Mouse (Mus musculus) heart, embryonic 14.5 days (tissue): ENCODE results near the gene Olfr313. TPM values are rescaled to one million over a fixed set of nuclear protein-coding genes. Genes with fewer than 3 reads are reported as not detected.
A peak's percentile ranks its signal among the peaks of the same experiment; 100 is the strongest.
"Not testable (repeated sequence)": the region's sequence is repeated elsewhere in the genome, so short reads cannot be mapped to it uniquely, and the experiment has no call there.

Experiments
- ATAC-seq: fragments of 200-750 bp; cut with Nextera tagmentation; 2 replicates; pipeline ENCODE4 v1.8.0; 2017; ENCODE audit warnings: low read depth, moderate TSS enrichment; ENCODE audit not compliant: insufficient number of reproducible peaks, insufficient read depth, low FRiP score
- H3K27ac ChIP-seq, 2 experiments: fragments of 200-500 bp in 1 of 2; fragments of 300-500 bp in 1 of 2; sonication (generic) in 1 of 2; replicated peaks in 1 of 2; 2 replicates each; pipeline ENCODE4 v1.5.1; 2012 to 2014; ENCODE audit warnings: low read depth in 2 of 2, low read length in 2 of 2, control low read depth in 1 of 2, mild to moderate bottlenecking in 1 of 2, mixed read lengths in 1 of 2; ENCODE audit not compliant: control insufficient read depth in 1 of 2, insufficient read depth in 1 of 2
- H3K27me3 ChIP-seq: fragments of 300-500 bp; sonication (generic); 2 replicates; pipeline ENCODE4 v1.6.1; 2014; ENCODE audit warnings: mild to moderate bottlenecking, low read length, control low read depth; ENCODE audit not compliant: control insufficient read depth, insufficient read depth
- H3K36me3 ChIP-seq: fragments of 300-500 bp; sonication (generic); 2 replicates; pipeline ENCODE4 v1.6.1; 2014; ENCODE audit warnings: mild to moderate bottlenecking, control low read depth, low read length, mixed read lengths; ENCODE audit not compliant: control insufficient read depth, insufficient read depth
- H3K4me1 ChIP-seq, 2 experiments: fragments of 200-500 bp in 1 of 2; fragments of 300-500 bp in 1 of 2; sonication (generic) in 1 of 2; 2 replicates each; pipeline ENCODE4 v1.6.1; 2012 to 2014; ENCODE audit warnings: low read length in 2 of 2, control low read depth in 1 of 2, mixed read lengths in 1 of 2; ENCODE audit not compliant: control insufficient read depth in 2 of 2, insufficient read depth in 2 of 2
- H3K4me2 ChIP-seq: fragments of 300-500 bp; sonication (generic); 2 replicates; pipeline ENCODE4 v1.6.1; 2014; ENCODE audit warnings: mild to moderate bottlenecking, low read length
- H3K4me3 ChIP-seq, 2 experiments: fragments of 200-500 bp in 1 of 2; fragments of 300-500 bp in 1 of 2; sonication (generic) in 1 of 2; 2 replicates each; pipeline ENCODE4 v1.5.1; 2012 to 2014; ENCODE audit warnings: low read length in 2 of 2, mild to moderate bottlenecking in 2 of 2, control low read depth in 1 of 2, low read depth in 1 of 2, moderate library complexity in 1 of 2; ENCODE audit not compliant: control insufficient read depth in 1 of 2, insufficient read depth in 1 of 2
- H3K9ac ChIP-seq: fragments of 300-500 bp; sonication (generic); 2 replicates; pipeline ENCODE4 v1.6.1; 2014; ENCODE audit warnings: mild to moderate bottlenecking, low read length
- H3K9me3 ChIP-seq: fragments of 300-500 bp; sonication (generic); 2 replicates; pipeline ENCODE4 v1.6.1; 2016; ENCODE audit warnings: low read length, control low read depth; ENCODE audit not compliant: control insufficient read depth
- WGBS: fragments of 180-500 bp; shearing (Covaris S2); extraction: QIAGEN DNeasy Blood & Tissue Kit; methylation state at CpG from one replicate; pipeline ENCODE4 v1.1.7; 2014; 5-methylcytosine and 5-hydroxymethylcytosine counted together
- polyA plus RNA-seq: library from polyadenylated mRNA; unstranded; fragments of >200 nt; fragmentation: Nextera tagmentation; extraction: Ambion mirVana; gene quantifications from 2 replicates; pipeline ENCODE4 v1.2.1, GENCODE M21; 2014

Olfr313 gene
- polyA plus RNA-seq, 1 experiment from 2014 or later: 0.08 TPM

DNA sequence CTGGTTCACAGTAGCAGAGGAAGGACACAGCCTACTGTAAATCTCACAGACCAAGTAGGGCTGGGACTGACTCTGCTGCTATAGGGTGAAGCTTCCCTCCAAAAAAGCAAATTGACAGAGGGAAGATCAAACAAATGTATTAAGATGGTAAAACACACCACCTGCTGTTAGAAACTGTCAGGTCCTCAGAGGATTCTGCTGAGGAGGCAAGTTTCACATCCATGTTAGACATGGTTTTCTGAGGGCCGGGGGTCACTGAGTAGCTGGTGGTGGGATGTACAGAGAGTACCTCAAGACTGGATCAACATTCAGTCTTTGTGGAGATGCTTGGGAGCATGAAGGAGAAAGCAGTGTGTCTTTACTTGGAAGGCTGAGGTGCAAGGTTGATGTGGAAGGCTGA is 876 bp downstream of the Olfr313 start:
- ATAC-seq: no peak
- no peak overlapping the region for H3K9ac ChIP-seq
- H3K4me1 ChIP-seq: no peaks in the 10 kb centered on the region
- no peaks in the 10 kb centered on the region for H3K9me3 ChIP-seq
- H3K27me3 ChIP-seq: no peaks in the 10 kb centered on the region
- 80% methylated on average over 1 of the region's 1 CpGs for WGBS
- no peaks in the 10 kb centered on the region for H3K36me3 ChIP-seq
- H3K4me2 ChIP-seq: no peak overlapping the region
- no peak overlapping the region for H3K27ac ChIP-seq
- no peak overlapping the region for H3K4me3 ChIP-seq

DNA sequence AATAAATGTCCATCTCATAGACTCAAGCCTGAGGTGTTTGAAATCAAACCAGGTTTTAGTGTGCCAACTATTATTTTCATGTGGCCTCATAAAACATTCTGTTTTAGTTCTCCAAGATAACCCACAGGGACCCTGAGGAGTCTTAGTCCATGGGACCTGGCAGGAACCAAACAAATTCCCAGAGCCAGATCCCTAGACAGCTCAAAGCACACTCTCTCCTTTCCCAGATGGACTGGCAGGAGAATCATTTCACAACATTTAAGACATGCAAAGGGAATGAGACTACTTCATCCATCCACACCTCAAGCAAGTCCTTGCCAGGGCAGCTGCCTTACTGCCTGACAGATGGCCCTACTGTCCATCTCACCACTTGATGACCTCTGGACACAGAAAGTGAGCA is 14.1 kb downstream of the Olfr313 start, which contains the start of gene Olfr312:
TSS of gene Olfr312 (plus strand) at position 301 of the 400 bp plus-strand sequence.
- not testable (repeated sequence) for H3K27me3 ChIP-seq, H3K9me3 ChIP-seq, H3K4me3 ChIP-seq, H3K9ac ChIP-seq, ATAC-seq, H3K36me3 ChIP-seq, H3K27ac ChIP-seq, H3K4me1 ChIP-seq, H3K4me2 ChIP-seq

DNA sequence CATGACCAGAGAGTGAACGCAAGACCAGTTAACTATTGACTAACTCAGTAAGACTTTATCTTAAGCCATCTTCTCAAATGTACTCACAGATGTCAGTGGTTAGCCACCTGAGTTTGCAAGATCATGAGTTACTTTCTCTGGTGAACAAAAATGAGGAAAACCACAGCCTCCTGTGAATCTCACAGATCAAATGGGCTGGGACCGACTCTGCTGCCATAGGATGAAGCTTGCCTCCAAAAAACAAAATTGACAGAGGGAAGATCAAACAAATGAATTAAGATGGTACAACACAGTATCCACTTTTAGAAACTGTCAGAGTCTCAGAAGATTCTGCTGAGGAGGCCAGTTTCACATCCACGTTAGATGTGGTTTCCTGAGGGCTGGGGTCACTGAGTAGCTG is 15.0 kb downstream of the Olfr313 start:
- no peaks in the 10 kb centered on the region for H3K4me1 ChIP-seq
- no peaks in the 10 kb centered on the region for H3K9me3 ChIP-seq
- H3K27me3 ChIP-seq: no peaks in the 10 kb centered on the region
- H3K4me2 ChIP-seq: no peak overlapping the region
- 79% methylated on average over 3 of the region's 3 CpGs for WGBS
- no peaks in the 10 kb centered on the region for H3K36me3 ChIP-seq
- ATAC-seq: no peak
- no peak overlapping the region for H3K4me3 ChIP-seq
- H3K27ac ChIP-seq: no peak overlapping the region
- H3K9ac ChIP-seq: no peak overlapping the region

DNA sequence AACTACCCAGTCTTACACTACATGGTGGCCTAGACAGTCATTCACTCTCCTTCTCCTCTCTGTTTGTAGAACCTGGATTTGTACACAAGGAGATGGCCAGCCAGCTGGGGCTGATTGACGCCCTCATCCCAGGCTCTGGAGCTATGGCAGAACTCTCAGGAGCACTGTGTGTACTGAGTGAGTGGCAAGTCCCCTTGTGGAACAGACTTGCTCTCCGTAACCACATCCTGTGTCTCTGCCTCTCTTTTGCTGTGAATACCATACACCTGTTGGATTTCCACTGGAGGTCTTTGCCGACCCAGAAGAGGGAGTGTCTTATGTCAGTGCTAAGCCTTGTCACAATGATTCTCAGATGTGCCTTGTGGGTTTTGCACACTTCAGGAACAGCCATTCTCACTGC is 17.7 kb downstream of the Olfr313 start:
- not testable (repeated sequence) for H3K36me3 ChIP-seq, H3K27ac ChIP-seq, H3K9me3 ChIP-seq, H3K9ac ChIP-seq, H3K4me2 ChIP-seq, H3K4me1 ChIP-seq, H3K27me3 ChIP-seq, ATAC-seq, H3K4me3 ChIP-seq
- 75% methylated on average over 2 of the region's 3 CpGs for WGBS

DNA sequence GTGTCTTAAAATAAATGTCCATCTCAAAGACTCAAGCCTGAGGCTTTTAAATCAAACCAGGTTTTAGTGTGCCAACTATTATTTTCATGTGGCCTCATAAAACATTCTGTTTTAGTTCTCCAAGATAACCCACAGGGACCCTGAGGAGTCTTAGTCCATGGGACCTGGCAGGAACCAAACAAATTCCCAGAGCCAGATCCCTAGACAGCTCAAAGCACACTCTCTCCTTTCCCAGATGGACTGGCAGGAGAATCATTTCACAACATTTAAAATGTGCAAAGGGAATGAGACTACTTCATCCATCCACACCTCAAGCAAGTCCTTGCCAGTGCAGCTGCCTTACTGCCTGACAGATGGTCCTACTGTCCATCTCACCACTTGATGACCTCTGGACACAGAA is 24.2 kb downstream of the Olfr313 start, which contains the start of gene Olfr311:
TSS of gene Olfr311 (plus strand) at position 301 of the 400 bp plus-strand sequence.
- H3K4me3 ChIP-seq, ATAC-seq, H3K4me1 ChIP-seq, H3K4me2 ChIP-seq, H3K36me3 ChIP-seq, H3K9ac ChIP-seq, H3K9me3 ChIP-seq, H3K27me3 ChIP-seq, H3K27ac ChIP-seq: not testable (repeated sequence)

DNA sequence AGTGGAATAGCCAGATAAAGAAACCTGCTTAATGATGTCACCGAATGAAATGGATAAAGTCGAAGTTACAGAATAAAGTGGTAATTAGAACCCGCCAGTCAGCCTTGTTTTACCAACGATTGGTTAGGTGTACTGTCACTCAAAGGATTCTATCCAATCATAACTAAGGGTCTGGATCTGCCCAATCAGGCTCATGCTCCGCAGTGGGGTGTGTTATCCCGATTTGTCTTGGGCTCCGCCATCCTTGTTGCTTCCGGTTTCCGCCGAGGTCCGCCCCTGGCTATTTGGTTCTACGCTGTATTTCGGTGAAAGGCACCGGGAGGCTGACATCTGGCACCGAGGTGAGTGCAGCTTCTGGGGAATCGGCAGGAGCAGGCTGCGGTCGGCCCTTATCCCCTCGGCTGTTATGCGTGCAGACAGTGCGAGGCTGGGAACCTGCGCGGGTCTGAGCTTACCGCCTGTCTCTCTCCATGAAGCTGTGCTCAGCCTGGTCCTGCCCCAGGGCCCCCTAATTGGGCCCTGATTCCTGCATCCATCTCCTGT is 32.2 kb downstream of the Olfr313 start, which contains the start of gene Gm12258:
TSS of gene Gm12258 (plus strand) at position 240 of the 543 bp plus-strand sequence.
- WGBS: under 1% methylated on average over 24 of the region's 24 CpGs

DNA sequence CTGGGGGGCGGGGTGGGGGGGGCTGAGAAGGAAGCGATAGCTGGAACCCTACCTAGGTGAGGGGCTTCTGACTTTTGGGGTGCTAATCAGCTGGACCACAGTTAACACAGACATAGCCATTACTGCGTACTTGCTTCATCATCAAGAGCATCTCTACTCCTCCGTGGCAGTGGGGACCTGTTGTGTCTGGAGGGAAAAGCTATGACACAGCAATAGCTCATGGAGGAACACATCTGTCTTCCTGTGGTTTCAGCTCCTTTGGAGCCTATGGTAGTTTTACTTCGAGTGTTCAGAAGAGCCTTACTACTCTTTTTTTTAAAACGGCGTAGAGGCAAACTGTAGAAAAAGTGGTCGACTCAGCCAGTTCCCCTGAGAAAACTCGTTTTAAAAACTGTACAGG is 32.8 kb downstream of the Olfr313 start:
- no peaks in the 10 kb centered on the region for H3K27me3 ChIP-seq
- H3K9me3 ChIP-seq: no peaks in the 10 kb centered on the region
- H3K9ac ChIP-seq: peak overlapping the region; percentile 85
- peaks cover 4 to 8% of the 10 kb centered on the region in 2 experiments for H3K4me1 ChIP-seq
- no peak for ATAC-seq
- H3K4me3 ChIP-seq: peak overlapping the region; percentile 64 to 99
- peaks cover 17% of the 10 kb centered on the region for H3K36me3 ChIP-seq
- H3K27ac ChIP-seq: no peak overlapping the region
- H3K4me2 ChIP-seq: peak overlapping the region; percentile 69
- 45% methylated on average over 9 of the region's 9 CpGs for WGBS

More for the DNA sequence above, 32.2 kb downstream of the Olfr313 start, which contains the start of gene Gm12258:
- Histone ChIP-seq H3K36me3 (peaks cover 17% of the 10 kb centered on the region), H3K9ac (peak within 1 kb of the TSS; percentile 85), H3K4me2 (peak within 1 kb of the TSS; percentile 69), H3K9me3 (no peaks in the 10 kb centered on the region), H3K4me1 (peaks cover 4 to 8% of the 10 kb centered on the region in 2 experiments), H3K27me3 (no peaks in the 10 kb centered on the region), H3K27ac (peak within 1 kb of the TSS; percentile 24 to 50; a peak in 3 of 4 replicates), H3K4me3 (peak within 1 kb of the TSS; percentile 64 to 99)
- ATAC-seq: peak; percentile 99

DNA sequence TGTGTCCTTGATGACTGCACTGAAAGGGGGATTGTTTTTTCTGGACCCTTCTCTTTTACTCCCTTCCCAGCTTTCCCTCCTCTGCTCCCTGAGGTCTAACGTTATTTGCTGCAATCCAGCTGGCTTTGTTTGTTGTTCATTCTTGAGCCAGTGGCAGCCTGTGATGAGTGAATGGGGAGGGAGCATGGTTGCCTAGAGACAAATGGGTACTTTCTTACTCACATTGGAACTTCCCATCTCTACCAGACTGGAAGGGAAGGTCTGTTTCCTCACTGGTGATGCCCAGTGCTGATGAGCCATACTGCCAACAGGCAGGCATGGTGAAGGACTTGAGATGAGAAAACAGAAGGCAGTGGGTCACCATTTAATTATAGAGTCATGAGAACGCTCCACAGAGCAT is 34.9 kb downstream of the Olfr313 start:
- Histone ChIP-seq H3K4me3 (no peak overlapping the region), H3K36me3 (peaks cover 25% of the 10 kb centered on the region), H3K27ac (no peak overlapping the region), H3K27me3 (no peaks in the 10 kb centered on the region), H3K9ac (no peak overlapping the region), H3K4me1 (peaks cover 4 to 8% of the 10 kb centered on the region in 2 experiments), H3K9me3 (no peaks in the 10 kb centered on the region), H3K4me2 (no peak overlapping the region)
- ATAC-seq: no peak
- 59% methylated on average over 2 of the region's 2 CpGs for WGBS
